Mouse (Mus musculus) kidney, adult 8-10 months (tissue): Measurements from ENCODE around the gene Bicral.
"Not testable (repeated sequence)": the region's sequence is repeated elsewhere in the genome, so short reads cannot be mapped to it uniquely, and the experiment has no call there.

Source experiments
- DNase-seq, 2 experiments: peaks; one replicate each; pipeline ENCODE4 v3.0.0; 2022

Gene Bicral

DNA sequence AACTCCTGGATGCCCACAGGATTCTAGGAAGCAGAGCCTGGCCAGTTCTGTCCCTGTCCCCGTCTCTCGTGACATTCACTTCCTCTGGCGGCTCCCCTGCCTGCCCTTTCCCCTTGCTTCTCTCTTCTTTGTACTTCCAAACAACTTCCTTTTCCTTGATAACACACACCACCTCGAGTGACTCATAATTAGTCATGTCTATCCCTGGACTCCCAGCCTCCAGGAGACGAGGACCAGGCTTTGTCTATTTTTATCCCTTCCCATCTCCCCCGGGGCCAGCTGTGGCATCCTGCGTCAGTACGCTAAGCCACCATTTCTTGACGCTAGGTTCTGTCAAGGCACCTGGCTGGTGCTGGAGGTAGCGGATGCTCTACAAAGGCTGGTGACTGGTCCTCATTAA, 15.9 kb upstream of the Bicral start:
- peak; percentile 49 to 66 for DNase-seq

DNA sequence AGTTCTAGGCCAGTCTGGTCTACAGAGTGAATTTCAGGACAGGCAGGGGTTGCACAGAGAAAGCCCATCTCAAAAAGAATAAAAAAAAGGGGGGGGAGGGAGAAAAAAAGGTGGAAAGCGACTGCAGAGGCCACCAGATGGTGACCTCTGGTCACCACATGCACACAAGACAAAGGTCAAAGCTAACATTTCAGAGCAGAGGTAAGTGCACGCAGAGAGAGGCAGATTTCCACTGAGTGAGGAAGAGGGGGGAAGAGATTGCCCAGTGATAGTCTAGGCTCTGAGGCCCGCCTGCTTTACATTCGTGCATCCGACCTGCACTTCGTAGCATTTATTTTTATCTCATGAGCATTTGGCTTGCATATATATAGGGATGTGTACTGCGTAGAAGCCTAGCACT, 14.5 kb upstream of the Bicral start:
- no peak for DNase-seq

- no peak for DNase-seq
Measured at GRCm38 (mm10) chr17:46870913-46871312, 12.6 kb upstream of the Bicral start.

GRCm38 (mm10) chr17:46870204-46870798, 12.0 kb upstream of the Bicral start:
- DNase-seq = no peak

DNA sequence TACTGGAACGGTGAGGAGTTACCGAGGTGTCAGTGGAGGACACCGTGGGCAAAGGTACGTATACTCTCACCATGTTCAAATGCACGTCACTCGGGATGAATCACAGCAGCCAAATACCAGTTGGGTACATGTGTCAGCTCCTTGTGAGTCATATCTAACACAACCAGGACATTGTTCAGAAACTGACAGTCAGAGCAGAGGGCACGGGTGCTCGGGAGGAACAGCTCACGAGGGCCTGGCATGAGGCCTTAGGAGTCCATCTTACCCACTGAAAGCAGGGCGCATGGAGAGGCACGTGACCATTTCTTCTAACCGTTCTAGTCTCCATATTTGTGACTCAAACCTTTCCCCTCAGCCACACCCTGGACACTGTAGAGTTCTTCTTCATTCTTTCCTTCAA, 8.6 kb upstream of the Bicral start:
- no peak for DNase-seq

GRCm38 (mm10) chr17:46864566-46865195, 6.4 kb upstream of the Bicral start:
- no peak for DNase-seq

- DNase-seq = peak in 1 of 2 experiments; percentile 51
Measured at GRCm38 (mm10) chr17:46860120-46860519, 1.8 kb upstream of the Bicral start.

- no peak for DNase-seq
Measured at GRCm38 (mm10) chr17:46858749-46859444, 615 bp upstream of the Bicral start.

GRCm38 (mm10) chr17:46857361-46857902, 850 bp downstream of the Bicral start:
- DNase-seq = peak; percentile 67 to 69

DNA sequence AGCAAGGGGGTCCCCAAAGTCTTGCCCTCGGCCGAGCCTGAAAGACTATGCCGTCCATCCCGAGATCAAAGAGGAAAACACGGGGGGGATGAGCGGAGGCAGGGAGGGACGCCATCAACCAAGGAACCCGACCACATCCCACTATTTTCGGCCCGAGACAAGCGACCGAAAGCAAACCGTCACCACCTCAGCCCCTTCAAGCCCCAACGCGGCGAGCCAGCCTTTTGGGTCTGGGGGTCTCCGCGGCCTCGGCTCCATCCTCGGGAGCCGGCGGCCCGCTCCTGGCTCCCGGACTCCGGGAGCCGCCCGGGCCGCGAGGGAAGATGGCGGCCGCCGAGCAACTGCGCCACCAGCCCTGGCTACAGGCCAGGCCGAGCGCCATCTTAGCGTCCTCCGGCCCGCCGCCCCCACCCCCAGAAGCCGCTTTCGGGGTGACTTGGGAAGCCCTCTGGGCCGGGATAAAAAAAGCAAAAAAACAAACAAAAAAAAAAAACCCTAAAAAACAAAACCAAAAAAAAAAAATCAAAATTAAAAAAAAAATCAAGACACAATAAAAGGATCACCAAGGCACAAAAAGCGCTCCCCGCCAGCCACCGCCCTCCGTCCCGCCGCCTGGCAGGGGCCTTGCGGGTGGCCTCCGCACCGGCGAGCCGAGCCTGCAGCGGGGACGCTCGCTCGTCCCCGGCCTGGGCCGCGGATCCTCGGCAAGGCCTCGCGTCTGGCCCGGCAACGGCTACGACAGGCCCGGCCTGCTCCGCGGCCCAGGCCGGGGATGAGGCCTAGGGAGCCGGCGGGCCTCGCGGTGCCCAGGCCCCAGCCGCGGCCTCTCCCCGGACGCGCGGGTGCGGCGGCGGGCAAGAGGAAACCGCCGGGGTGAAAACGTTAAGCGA, 1.6 kb downstream of the Bicral start:
- DNase-seq = peak; percentile 61 to 75

DNA sequence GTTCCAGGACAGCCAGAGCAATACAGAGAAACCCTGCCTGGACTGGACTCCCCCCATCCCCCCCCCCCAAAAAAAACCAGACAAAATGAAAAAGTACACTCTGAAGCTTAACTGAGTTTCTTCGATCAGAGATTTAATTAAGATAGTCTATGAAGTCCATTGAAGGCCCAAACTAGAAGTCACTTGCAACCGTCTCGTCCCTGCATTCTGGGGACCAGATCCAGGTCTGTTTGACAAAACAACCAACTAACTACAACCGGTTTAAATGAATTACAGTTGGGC, 2.2 kb downstream of the Bicral start:
- DNase-seq = no peak

DNA sequence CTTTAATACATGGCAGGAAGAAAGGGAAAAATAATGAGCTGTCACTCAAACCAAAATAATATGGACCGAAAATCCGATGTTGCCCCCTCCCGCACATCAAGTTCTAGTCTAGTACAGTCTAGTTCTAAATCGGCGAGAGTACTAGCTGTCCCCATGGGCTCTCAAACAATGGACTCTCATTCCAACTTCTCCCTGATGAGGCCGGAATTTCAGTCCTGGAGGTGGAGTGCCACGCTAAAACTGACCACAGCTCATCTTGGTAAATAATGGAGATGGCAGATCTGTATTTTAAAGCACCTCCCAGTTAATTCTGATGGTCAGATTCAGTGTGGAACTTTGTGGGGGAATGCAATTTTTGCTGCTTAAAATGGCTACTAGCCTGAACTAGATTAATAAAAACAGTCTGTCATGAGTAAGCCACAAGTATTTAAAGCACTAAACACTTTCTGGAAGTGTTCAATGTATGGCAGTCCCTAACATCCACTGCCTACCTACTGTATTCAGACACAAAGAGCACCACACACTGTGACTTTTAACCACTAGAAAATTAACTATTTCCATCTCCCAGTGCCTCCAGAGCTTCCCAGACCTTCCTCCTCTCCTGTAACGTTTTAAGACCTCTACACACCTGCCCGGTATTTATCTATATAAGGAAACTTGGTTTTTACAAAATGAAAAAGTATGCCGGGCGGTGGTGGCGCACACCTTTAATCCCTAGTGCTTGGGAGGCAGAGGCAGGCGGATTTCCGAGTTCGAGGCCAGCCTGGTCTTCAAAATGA, 2.8 kb downstream of the Bicral start:
- no peak for DNase-seq

DNA sequence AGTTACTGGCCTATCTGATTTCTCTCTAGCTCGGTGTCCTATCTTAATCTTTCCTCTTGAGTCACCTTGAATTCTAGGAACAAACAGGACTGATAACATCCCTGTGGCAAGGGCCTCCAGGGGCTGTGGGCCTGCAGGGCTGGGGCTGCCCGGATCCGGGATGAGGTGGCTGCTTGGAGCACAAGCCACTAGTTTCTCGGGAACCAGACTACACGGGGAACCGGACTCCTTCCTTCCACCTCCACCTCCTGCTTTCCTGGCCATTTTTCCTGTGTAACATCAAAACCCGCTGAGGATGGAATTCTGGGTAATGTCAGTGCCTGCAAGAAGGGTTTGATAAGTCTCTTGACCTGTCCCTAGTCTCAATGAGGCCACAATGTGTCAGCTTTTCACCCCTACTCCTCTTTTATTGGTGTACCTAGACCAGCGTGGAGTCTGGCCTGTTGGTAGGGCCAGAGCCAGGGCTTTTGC, 3.6 kb downstream of the Bicral start:
- no peak for DNase-seq

GRCm38 (mm10) chr17:46854096-46854495, 4.2 kb downstream of the Bicral start:
- DNase-seq = no peak

DNA sequence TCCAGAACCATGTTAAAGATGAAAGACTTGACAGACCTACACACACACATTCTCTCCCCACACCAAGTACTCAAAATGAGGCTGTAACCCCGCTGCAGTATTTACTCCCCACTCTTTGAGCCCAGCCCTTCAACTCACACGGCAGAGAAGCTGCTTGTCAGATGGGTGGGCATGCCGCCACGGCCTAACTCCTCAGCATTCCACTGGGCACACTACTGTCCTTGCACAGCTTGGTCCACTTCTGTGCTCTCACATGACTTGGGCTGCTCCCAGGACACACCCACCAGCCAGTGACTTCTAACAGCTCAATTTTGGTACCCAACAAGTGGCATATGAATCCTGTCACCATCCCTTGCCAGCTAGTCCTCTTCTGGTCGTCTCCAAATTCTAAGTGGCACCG, 5.0 kb downstream of the Bicral start:
- peak; percentile 60 to 70 for DNase-seq

DNA sequence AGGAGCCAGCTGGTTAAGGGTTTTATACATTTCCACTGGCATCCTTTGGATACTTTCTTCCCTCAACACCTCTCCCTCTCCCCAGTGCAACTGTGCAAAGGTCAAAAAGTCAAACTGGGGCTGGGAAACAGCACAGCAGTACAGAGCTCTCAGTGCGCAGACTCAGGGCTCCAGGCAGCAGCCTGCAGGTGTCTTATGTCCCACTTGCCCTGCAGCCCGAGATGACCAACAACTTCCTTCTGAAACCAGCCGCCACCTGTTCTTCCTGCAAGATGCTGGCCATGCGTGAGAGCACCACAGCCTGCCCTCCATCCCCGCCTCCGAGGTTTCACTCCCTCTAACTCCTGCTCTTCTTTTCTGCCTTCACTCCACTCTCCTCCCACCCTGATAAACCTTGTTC, 5.6 kb downstream of the Bicral start:
- peak; percentile 50 to 56 for DNase-seq

DNA sequence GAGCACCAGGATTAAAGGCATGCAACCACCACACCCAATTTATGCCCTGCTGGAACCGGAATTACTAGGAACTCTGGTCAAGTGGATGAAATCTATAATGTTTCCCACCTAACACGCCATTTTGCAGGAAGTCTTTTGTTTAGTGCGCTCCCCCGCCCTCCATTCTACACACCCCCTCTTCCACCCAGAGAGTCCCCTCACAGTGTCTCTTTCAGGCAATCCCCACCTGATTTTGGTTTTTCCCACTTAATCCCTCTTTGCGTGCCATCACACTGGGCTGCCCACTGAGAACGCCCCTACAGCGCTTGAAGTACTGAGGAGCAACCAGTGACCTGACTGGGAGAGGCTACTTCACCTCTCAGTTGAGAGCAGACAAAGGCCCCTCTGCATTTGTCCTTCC, 11.1 kb downstream of the Bicral start:
- no peak for DNase-seq

GRCm38 (mm10) chr17:46846573-46846972, 11.7 kb downstream of the Bicral start:
- not testable (repeated sequence) for DNase-seq

DNA sequence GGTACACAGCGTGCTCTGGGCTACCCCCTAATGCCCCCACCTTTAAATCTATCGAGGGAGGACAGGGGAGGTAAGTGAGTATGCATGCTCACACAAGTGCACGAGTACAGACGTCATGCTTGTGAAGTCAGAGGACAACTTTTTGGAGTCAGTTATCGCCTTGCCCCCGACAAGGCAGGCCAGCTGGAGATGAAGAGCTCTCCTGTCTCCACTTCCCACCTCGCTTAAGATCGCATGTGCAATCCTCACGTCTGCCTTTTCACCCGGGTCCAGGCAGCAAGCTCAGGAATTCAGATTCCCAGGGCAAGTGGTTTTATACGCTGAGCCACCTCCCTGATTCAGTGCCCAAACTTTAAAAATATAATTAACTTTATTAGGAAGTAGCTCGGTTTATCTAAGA, 13.0 kb downstream of the Bicral start:
- DNase-seq = no peak

GRCm38 (mm10) chr17:46844811-46845210, 13.5 kb downstream of the Bicral start:
- no peak for DNase-seq

GRCm38 (mm10) chr17:46843716-46844115, 14.6 kb downstream of the Bicral start:
- peak in 1 of 2 experiments; percentile 28 for DNase-seq

DNA sequence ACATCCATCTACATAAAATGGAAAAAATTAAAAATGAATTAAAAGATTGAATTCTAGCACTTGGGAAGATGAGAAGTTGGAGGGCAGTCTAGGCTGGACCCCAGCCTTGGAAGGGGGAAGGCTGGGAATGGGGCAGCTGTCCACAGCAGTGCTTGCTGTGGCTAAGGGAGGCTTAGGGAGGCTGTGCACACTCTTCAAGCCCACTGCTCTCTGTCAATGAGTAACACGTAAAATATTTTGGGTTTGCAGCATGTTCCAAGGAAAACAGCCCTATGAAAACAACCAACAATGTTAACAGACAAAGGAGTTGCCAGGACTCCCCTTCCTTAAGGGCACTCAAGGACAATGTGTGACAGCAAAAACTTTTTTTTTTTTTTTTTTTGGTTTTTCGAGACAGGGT, 15.3 kb downstream of the Bicral start:
- DNase-seq = peak in 1 of 2 experiments; percentile 59
